Mouse (Mus musculus): Measurements from ENCODE around the gene Rfng.

DNA sequence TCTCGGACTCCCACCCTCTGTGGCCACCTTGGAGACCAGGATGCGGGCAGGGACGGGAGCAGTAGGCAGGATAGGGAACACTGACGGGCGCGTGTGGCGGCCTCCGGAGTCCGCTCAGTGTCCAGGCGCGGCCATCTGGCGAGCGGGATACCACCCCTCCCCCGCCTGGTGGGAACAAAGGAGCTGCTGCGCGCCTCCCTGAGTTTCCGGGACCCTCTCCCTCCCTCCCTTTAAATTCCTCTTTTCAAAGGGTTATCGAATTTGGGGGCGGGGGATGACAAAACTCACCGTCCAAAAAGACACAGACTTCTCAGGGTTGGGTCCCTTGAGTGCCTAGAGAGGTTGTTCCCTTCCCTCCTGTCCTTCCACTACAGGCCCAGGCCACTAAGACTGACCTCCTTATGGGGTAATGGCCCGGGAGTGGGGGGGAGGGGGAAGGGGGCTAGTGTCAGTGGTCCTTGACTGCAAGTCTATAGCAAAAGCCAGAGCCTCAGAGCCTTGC is 40.8 kb upstream of the Rfng start:
- no peak for TF ChIP-seq CTCF (IDR thresholded peaks at IDR 0.05; ENCODE audit: low read depth, low read length)
- no peak for TF ChIP-seq POLR2AphosphoS5 (IDR thresholded peaks at IDR 0.05; ENCODE audit: insufficient replicate concordance, low read depth, low read length)
- no peak for TF ChIP-seq GATA1 (IDR thresholded peaks at IDR 0.05; ENCODE audit: borderline replicate concordance, low read length)
- TF ChIP-seq TAL1 (conservative IDR thresholded peaks at IDR 0.05; ENCODE audit: low read depth, low read length), result no peak
- no peak for TF ChIP-seq GATA2 (IDR thresholded peaks at IDR 0.05; ENCODE audit: borderline replicate concordance, low read depth, low read length)

Measured in G1E (cell line).